Mouse (Mus musculus) lung, postnatal 14 days (tissue): ENCODE measurements at regions not wholly inside any gene's neighbourhood (a gene's known extent, or its start where the extent isn't known, plus 50 kb on each side); places are given as distances from the start of the nearest gene placed in this dataset.

Experiments used
- DNase-seq: peaks from one replicate; pipeline ENCODE4 v3.0.0; 2021

GRCm38 (mm10) chr15:67278869-67279268 lies 778.2 kb upstream of the Lrrc6 start:
- no peak for DNase-seq

GRCm38 (mm10) chr15:67275058-67275457 lies 774.3 kb upstream of the Lrrc6 start:
- no peak for DNase-seq

GRCm38 (mm10) chr15:67272397-67272796 lies 771.7 kb upstream of the Lrrc6 start:
- DNase-seq: no peak

- no peak for DNase-seq
Observed at GRCm38 (mm10) chr15:67263723-67264122, 763.0 kb upstream of the Lrrc6 start.

- no peak for DNase-seq
Observed at GRCm38 (mm10) chr15:67263313-67263712, 762.6 kb upstream of the Lrrc6 start.

- no peak for DNase-seq
Observed at GRCm38 (mm10) chr15:67262269-67262668, 761.6 kb upstream of the Lrrc6 start.

GRCm38 (mm10) chr15:67260666-67261065 lies 760.0 kb upstream of the Lrrc6 start:
- no peak for DNase-seq

- no peak for DNase-seq
Observed at GRCm38 (mm10) chr15:67249147-67249546, 748.4 kb upstream of the Lrrc6 start.

GRCm38 (mm10) chr15:67248471-67248870 lies 747.8 kb upstream of the Lrrc6 start:
- DNase-seq: no peak

GRCm38 (mm10) chr15:67245658-67246268 lies 745.1 kb upstream of the Lrrc6 start:
- no peak for DNase-seq

- DNase-seq: no peak
Observed at GRCm38 (mm10) chr15:67244908-67245657, 744.4 kb upstream of the Lrrc6 start.

- no peak for DNase-seq
Observed at GRCm38 (mm10) chr15:67235107-67235785, 734.5 kb upstream of the Lrrc6 start.

GRCm38 (mm10) chr15:67229359-67229758 lies 728.6 kb upstream of the Lrrc6 start:
- DNase-seq: no peak

GRCm38 (mm10) chr15:67228633-67229032 lies 727.9 kb upstream of the Lrrc6 start:
- DNase-seq: no peak

- DNase-seq: no peak
Observed at GRCm38 (mm10) chr15:67227456-67228164, 726.9 kb upstream of the Lrrc6 start.

GRCm38 (mm10) chr15:67226900-67227299 lies 726.2 kb upstream of the Lrrc6 start:
- no peak for DNase-seq
